Mouse (Mus musculus) G1E (cell line): Measurements from ENCODE around the gene Usp3.

Experiments
- CTCF ChIP-seq: IDR thresholded peaks from 2 replicates; pipeline ENCODE4 v1.5.1; 2012; ENCODE audit warnings: low read depth, low read length, inconsistent platforms, mixed read lengths
- GATA1 ChIP-seq: IDR thresholded peaks from 2 replicates; pipeline ENCODE4 v1.6.1; 2012; ENCODE audit warnings: borderline replicate concordance, low read length, inconsistent platforms, mixed read lengths
- GATA2 ChIP-seq: IDR thresholded peaks from 2 replicates; pipeline ENCODE4 v1.6.1; 2012; ENCODE audit warnings: low read depth, low read length, inconsistent platforms, borderline replicate concordance
- POLR2AphosphoS5 ChIP-seq: IDR thresholded peaks from 2 replicates; pipeline ENCODE4 v1.6.1; 2012; ENCODE audit warnings: low read depth, low read length, inconsistent platforms; ENCODE audit not compliant: insufficient replicate concordance

- TF ChIP-seq CTCF, result no peak
- TF ChIP-seq GATA2, result no peak
- no peak for TF ChIP-seq POLR2AphosphoS5
- TF ChIP-seq GATA1, result no peak
These were observed 6.6 kb upstream of the Usp3 start for GRCm38 (mm10) chr9:66599577-66599976.
